27 mouse cellular contexts compared by ENCODE assay signal in genomic region chrX:130655815-130656214, GRCm38 (mm10).
"Had no signal": no experiment of that assay in that cellular context is flagged by ENCODE, and none has a peak within 500 bp of the region (broad histone marks: within the 10 kb centered on the region; RNA-seq: fewer than 3 reads in every experiment).

No protein-coding gene starts in this region.

- H3K4me3 ChIP-seq: limb, embryonic 10.5 days; limb, embryonic 12.5 days; limb, embryonic 13.5 days; limb, embryonic 15.5 days; liver, embryonic 12.5 days; liver, embryonic 13.5 days; liver, embryonic 15.5 days; lung, embryonic 15.5 days; megakaryocyte, embryonic 14.5 days; midbrain, embryonic 10.5 days; midbrain, embryonic 12.5 days; midbrain, embryonic 13.5 days; midbrain, embryonic 15.5 days; myocyte had no signal

- H3K9me3 ChIP-seq: limb, embryonic 10.5 days; limb, embryonic 12.5 days; limb, embryonic 13.5 days; limb, embryonic 15.5 days; liver, embryonic 12.5 days; liver, embryonic 13.5 days; liver, embryonic 15.5 days; lung, embryonic 15.5 days; megakaryocyte, embryonic 14.5 days; midbrain, embryonic 10.5 days; midbrain, embryonic 12.5 days; midbrain, embryonic 13.5 days; midbrain, embryonic 15.5 days had no signal

- H3K9ac ChIP-seq: limb, embryonic 12.5 days; limb, embryonic 13.5 days; limb, embryonic 15.5 days; liver, embryonic 12.5 days; liver, embryonic 13.5 days; liver, embryonic 14.5 days; liver, embryonic 15.5 days; liver, postnatal 0 days; lung, embryonic 14.5 days; lung, embryonic 15.5 days; midbrain, embryonic 12.5 days; midbrain, embryonic 13.5 days; midbrain, embryonic 15.5 days had no signal

- H3K27me3 ChIP-seq: limb, embryonic 15.5 days; liver, embryonic 12.5 days; liver, embryonic 13.5 days; liver, embryonic 15.5 days; lung, embryonic 15.5 days; megakaryocyte, embryonic 14.5 days; midbrain, embryonic 12.5 days; midbrain, embryonic 13.5 days; midbrain, embryonic 15.5 days had no signal

- H3K4me1 ChIP-seq: limb, embryonic 10.5 days; limb, embryonic 12.5 days; limb, embryonic 13.5 days; limb, embryonic 15.5 days; liver, embryonic 12.5 days; liver, embryonic 13.5 days; liver, embryonic 15.5 days; lung, embryonic 15.5 days; megakaryocyte, embryonic 14.5 days; midbrain, embryonic 10.5 days; midbrain, embryonic 12.5 days; midbrain, embryonic 13.5 days; midbrain, embryonic 15.5 days had no signal

- H3K36me3 ChIP-seq: limb, embryonic 10.5 days; limb, embryonic 12.5 days; limb, embryonic 13.5 days; limb, embryonic 15.5 days; liver, embryonic 12.5 days; liver, embryonic 13.5 days; liver, embryonic 15.5 days; lung, embryonic 15.5 days; midbrain, embryonic 10.5 days; midbrain, embryonic 12.5 days; midbrain, embryonic 13.5 days; midbrain, embryonic 15.5 days had no signal

- DNase-seq: left cerebral cortex, postnatal 4 days; liver; liver, embryonic 13.5 days; liver, postnatal 0 days; lung, adult 18-20 months; lung, adult 2 months; lung, embryonic 14.5 days; lung, postnatal 10 days; lung, postnatal 14 days; lung, postnatal 36 days; lung, postnatal 4 days; midbrain, embryonic 14.5 days had no signal

- H3K27ac ChIP-seq: limb, embryonic 10.5 days; limb, embryonic 12.5 days; limb, embryonic 13.5 days; limb, embryonic 15.5 days; liver, embryonic 12.5 days; liver, embryonic 13.5 days; liver, embryonic 14.5 days; liver, embryonic 15.5 days; lung, embryonic 15.5 days; macrophage; midbrain, embryonic 10.5 days; midbrain, embryonic 12.5 days; midbrain, embryonic 13.5 days; midbrain, embryonic 15.5 days had no signal
